Mouse (Mus musculus) forebrain, embryonic 15.5 days (tissue): Measurements from ENCODE around the gene Gucy2e. TPM values are rescaled to one million over a fixed set of nuclear protein-coding genes. Genes with fewer than 3 reads are reported as not detected.
A peak's percentile ranks its signal among the peaks of the same experiment; 100 is the strongest.

Experiments
- ATAC-seq: fragments of 200-750 bp; cut with Nextera tagmentation; replicated peaks from 2 replicates; pipeline ENCODE4 v1.8.0; 2017; ENCODE audit warnings: mild to moderate bottlenecking, moderate TSS enrichment, moderate library complexity
- H3K27ac ChIP-seq: fragments of 300-500 bp; sonication (generic); replicated peaks from 2 replicates; pipeline ENCODE4 v1.5.1; 2015; ENCODE audit warnings: mild to moderate bottlenecking, inconsistent platforms
- H3K27me3 ChIP-seq: fragments of 300-500 bp; sonication (generic); 2 replicates; pipeline ENCODE4 v1.6.1; 2015; ENCODE audit warnings: inconsistent platforms
- H3K36me3 ChIP-seq: fragments of 300-500 bp; sonication (generic); 2 replicates; pipeline ENCODE4 v1.6.1; 2015; ENCODE audit warnings: mild to moderate bottlenecking, inconsistent platforms
- H3K4me1 ChIP-seq: fragments of 300-500 bp; sonication (generic); 2 replicates; pipeline ENCODE4 v1.6.1; 2015; ENCODE audit warnings: inconsistent platforms
- H3K4me2 ChIP-seq: fragments of 300-500 bp; sonication (generic); replicated peaks from 2 replicates; pipeline ENCODE4 v1.6.1; 2015; ENCODE audit warnings: mild to moderate bottlenecking, inconsistent platforms
- H3K4me3 ChIP-seq: fragments of 300-500 bp; sonication (generic); 2 replicates; pipeline ENCODE4 v1.5.1; 2015; ENCODE audit warnings: mild to moderate bottlenecking, inconsistent platforms
- H3K9ac ChIP-seq: fragments of 300-500 bp; sonication (generic); replicated peaks from 2 replicates; pipeline ENCODE4 v1.6.1; 2015; ENCODE audit warnings: mild to moderate bottlenecking, inconsistent platforms
- H3K9me3 ChIP-seq: fragments of 300-500 bp; sonication (generic); 2 replicates; pipeline ENCODE4 v1.6.1; 2016; ENCODE audit warnings: inconsistent platforms
- WGBS: fragments of 180-500 bp; shearing (Covaris S2); methylation state at CpG from one replicate; pipeline ENCODE4 v1.1.7; 2015; ENCODE audit warnings: mixed read lengths; 5-methylcytosine and 5-hydroxymethylcytosine counted together
- polyA plus RNA-seq: library from polyadenylated mRNA; unstranded; fragments of >200 nt; fragmentation: Nextera tagmentation; extraction: Ambion mirVana; gene quantifications from 2 replicates; pipeline ENCODE4 v1.2.1, GENCODE M21; 2015

Gucy2e gene
- polyA plus RNA-seq, 1 experiment from 2014 or later: 0.52 TPM

DNA sequence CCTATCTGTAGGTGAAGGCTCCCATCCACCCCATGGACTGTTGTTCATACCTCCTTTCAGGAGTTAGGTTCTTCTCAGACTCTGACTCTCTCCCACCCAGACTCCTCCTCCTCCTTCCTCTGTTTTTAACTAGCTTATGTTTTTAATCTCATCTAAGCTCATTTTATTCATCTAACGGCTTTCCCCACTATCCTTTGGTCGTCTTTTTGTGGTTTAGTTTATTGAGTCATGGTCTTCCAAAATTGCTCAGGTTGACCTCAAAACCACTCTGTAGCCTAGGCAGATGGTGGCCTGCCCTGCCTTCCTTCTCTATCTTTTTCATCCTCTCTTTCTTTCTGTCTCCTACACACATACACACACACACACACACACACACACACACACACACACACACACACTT, 3.7 kb downstream of the Gucy2e start:
- peaks cover 20% of the 10 kb centered on the region for H3K27me3 ChIP-seq
- no peak for ATAC-seq
- H3K4me3 ChIP-seq: no peak overlapping the region
- H3K4me2 ChIP-seq: no peak overlapping the region
- no peak overlapping the region for H3K27ac ChIP-seq
- peaks cover 22% of the 10 kb centered on the region for H3K4me1 ChIP-seq
- 86% methylated on average over 2 of the region's 2 CpGs for WGBS
- H3K36me3 ChIP-seq: no peaks in the 10 kb centered on the region
- no peak overlapping the region for H3K9ac ChIP-seq
- no peaks in the 10 kb centered on the region for H3K9me3 ChIP-seq

DNA sequence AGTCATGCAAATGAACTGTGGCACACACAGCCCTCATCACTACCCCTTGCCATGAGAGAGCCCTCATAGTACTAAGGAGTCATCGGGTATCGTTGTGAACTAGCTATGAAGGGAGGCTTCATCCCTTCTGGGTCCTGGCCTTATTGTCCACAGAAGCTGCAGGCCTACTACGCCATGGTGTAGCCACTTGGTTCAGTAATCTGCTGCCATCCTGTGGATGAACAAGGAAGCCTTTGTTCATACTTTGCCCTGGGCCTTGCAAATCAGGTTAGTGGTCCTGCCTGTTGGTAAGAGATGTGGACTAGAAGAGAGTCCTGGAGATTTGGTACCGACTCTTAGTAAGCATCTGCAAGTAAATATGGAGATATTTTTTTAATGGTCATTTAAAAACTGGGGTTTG, 6.4 kb downstream of the Gucy2e start:
- H3K4me1 ChIP-seq: peaks cover 7% of the 10 kb centered on the region
- ATAC-seq: no peak
- 75% methylated on average over 4 of the region's 4 CpGs for WGBS
- no peaks in the 10 kb centered on the region for H3K36me3 ChIP-seq
- H3K9me3 ChIP-seq: no peaks in the 10 kb centered on the region
- no peak overlapping the region for H3K4me2 ChIP-seq
- H3K9ac ChIP-seq: no peak overlapping the region
- H3K27ac ChIP-seq: no peak overlapping the region
- H3K27me3 ChIP-seq: no peaks in the 10 kb centered on the region
- no peak overlapping the region for H3K4me3 ChIP-seq

DNA sequence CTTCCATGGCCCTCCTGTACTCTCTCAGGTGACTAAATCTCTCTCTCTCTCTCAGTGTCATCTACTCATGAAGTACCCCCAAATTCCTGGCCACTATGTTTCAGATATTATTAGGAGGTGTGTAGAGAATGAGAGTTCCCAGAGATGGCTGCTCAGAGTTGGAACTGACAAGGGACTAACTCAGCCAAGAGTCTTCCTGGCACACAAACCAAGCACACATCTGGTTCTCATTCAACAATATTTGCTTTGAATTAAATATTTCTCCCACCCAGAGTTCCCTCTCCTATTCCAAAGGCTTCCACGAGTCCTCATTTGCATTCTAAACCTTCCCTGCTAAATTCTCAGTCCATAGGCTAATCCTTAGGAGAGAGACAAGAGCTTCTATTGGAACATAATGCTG, 11.1 kb downstream of the Gucy2e start:
- H3K4me3 ChIP-seq: no peak overlapping the region
- no peak overlapping the region for H3K27ac ChIP-seq
- no peak overlapping the region for H3K4me2 ChIP-seq
- no peaks in the 10 kb centered on the region for H3K9me3 ChIP-seq
- no peaks in the 10 kb centered on the region for H3K27me3 ChIP-seq
- H3K4me1 ChIP-seq: no peaks in the 10 kb centered on the region
- H3K9ac ChIP-seq: no peak overlapping the region
- 48% methylated on average over 1 of the region's 1 CpGs for WGBS
- no peak for ATAC-seq
- H3K36me3 ChIP-seq: no peaks in the 10 kb centered on the region

DNA sequence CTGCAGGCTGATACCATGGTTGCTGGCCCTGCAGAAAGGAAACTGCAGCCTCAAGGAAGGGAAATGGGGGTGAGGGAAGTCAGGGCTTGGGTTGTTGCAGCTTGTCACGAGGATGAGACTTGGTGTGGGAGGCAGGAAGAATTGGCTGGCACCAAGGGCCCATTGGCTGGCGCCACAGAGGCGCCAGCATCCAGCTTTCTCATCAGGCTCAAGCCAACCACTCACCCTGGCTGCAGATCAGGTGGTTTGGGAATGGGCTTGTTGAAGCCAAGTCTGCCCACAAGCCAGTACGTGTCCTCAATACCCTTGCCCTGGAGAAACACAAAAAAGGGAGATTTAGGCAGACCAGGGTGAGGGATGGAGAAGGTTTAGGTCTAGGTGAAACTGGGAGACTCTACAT, 13.7 kb downstream of the Gucy2e start:
- Histone ChIP-seq H3K27me3 (no peaks in the 10 kb centered on the region), H3K9me3 (no peaks in the 10 kb centered on the region), H3K4me1 (no peaks in the 10 kb centered on the region), H3K4me3 (no peak overlapping the region), H3K27ac (no peak overlapping the region), H3K9ac (no peak overlapping the region), H3K4me2 (no peak overlapping the region), H3K36me3 (no peaks in the 10 kb centered on the region)
- ATAC-seq: no peak
- WGBS: 79% methylated on average over 4 of the region's 4 CpGs

DNA sequence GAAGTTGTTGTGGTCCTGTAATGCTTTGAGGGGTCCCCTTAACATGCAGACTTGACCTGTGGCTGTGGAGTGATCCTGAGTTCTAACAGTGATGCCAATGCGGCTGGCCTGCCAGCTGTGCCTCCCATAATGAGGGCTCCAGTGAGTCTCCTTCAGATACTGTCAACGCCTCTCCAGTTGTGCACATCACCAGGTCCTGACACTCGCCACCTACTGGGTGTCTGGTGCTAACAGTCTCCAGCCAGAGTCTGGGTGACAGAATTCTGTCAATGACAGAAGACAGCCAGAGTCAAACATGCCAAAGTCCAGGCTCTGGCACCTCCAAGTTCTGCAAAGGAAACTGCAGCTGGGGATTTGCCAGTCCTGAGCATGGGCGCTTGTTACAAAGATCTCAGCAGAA, 15.8 kb downstream of the Gucy2e start:
- Histone ChIP-seq H3K36me3 (no peaks in the 10 kb centered on the region), H3K4me3 (no peak overlapping the region)

DNA sequence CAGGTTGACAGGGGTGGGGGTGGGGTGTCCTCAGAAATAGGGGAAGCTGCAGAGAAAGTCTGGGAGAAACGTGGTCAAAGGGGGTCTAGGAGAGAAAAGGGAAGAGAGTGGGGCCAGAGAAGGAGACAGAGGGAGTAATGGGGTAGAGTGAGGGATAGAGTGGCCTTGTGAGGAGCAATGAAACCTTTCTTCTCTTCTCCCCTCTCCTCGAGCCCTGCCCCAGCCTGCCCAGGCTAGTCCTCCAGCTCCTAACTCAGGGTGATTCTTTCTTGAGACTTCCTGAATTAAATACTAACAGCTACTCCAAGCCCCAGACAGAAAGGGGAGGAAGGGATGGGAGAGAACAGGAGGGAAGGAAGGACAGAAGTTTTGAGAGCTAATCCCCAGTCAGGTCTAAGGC, 18.2 kb downstream of the Gucy2e start:
- H3K9me3 ChIP-seq: no peaks in the 10 kb centered on the region
- no peak overlapping the region for H3K4me3 ChIP-seq
- no peaks in the 10 kb centered on the region for H3K27me3 ChIP-seq
- H3K4me2 ChIP-seq: no peak overlapping the region
- no peak for ATAC-seq
- H3K9ac ChIP-seq: no peak overlapping the region
- WGBS: 63% methylated on average over 2 of the region's 2 CpGs
- no peaks in the 10 kb centered on the region for H3K4me1 ChIP-seq
- H3K36me3 ChIP-seq: no peaks in the 10 kb centered on the region
- H3K27ac ChIP-seq: no peak overlapping the region

More for the DNA sequence above, 15.8 kb downstream of the Gucy2e start:
- H3K4me2 ChIP-seq: no peak overlapping the region
- H3K9ac ChIP-seq: no peak overlapping the region
- H3K9me3 ChIP-seq: no peaks in the 10 kb centered on the region
- WGBS: 75% methylated on average over 4 of the region's 4 CpGs
- ATAC-seq: no peak
- H3K27me3 ChIP-seq: no peaks in the 10 kb centered on the region
- H3K4me1 ChIP-seq: no peaks in the 10 kb centered on the region
- no peak overlapping the region for H3K27ac ChIP-seq

DNA sequence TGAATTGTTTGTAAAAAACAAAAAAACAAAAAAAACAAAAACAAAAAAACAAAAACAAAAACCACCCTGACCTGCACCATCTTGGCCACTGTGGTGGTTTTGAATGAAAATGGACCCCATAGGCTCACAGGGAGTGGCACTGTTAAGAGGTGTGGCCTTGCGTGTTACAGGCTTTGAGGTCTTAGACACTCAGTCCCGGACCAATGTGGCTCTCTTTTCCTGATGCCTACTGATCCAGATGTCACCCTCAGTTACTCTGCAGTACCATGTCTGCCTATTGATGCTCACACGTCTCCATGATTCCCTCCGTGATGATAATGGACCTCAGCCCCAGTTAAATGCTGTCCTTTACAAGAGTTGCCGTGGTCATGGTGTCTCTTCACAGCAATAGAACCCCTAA, 19.4 kb downstream of the Gucy2e start:
- Histone ChIP-seq H3K4me3 (no peak overlapping the region), H3K4me2 (no peak overlapping the region), H3K27me3 (no peaks in the 10 kb centered on the region), H3K9me3 (no peaks in the 10 kb centered on the region), H3K27ac (no peak overlapping the region), H3K36me3 (no peaks in the 10 kb centered on the region), H3K4me1 (no peaks in the 10 kb centered on the region), H3K9ac (no peak overlapping the region)
- no peak for ATAC-seq
- WGBS: 89% methylated on average over 5 of the region's 5 CpGs

DNA sequence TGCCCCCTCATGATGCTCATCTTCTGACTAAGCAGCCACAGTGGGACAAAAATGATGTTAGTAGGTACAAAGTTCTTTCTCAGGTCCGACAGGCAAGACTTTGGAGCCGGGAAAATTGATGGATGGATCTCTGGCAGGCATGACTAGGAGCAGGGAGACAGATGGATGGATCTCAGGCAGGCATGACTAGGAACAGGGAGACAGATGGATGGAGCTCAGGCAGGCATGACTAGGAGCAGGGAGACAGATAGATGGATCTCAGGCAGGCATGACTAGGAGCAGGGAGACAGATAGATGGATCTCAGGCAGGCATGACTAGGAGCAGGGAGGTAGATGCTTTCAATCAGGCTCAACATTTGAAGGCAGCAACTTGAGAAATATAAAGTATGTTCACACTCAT, 25.4 kb downstream of the Gucy2e start:
- Histone ChIP-seq H3K27me3 (no peaks in the 10 kb centered on the region), H3K4me3 (peak overlapping the region; percentile 42), H3K4me1 (peaks cover 2% of the 10 kb centered on the region; the same call in 1 of the 2 replicates), H3K9me3 (no peaks in the 10 kb centered on the region), H3K36me3 (no peaks in the 10 kb centered on the region), H3K9ac (peak overlapping the region; percentile 49), H3K4me2 (peak overlapping the region; percentile 36), H3K27ac (peak overlapping the region; percentile 75)
- ATAC-seq: peak; percentile 67; the same call in 1 of the 2 replicates
- 24% methylated on average over 2 of the region's 2 CpGs for WGBS

DNA sequence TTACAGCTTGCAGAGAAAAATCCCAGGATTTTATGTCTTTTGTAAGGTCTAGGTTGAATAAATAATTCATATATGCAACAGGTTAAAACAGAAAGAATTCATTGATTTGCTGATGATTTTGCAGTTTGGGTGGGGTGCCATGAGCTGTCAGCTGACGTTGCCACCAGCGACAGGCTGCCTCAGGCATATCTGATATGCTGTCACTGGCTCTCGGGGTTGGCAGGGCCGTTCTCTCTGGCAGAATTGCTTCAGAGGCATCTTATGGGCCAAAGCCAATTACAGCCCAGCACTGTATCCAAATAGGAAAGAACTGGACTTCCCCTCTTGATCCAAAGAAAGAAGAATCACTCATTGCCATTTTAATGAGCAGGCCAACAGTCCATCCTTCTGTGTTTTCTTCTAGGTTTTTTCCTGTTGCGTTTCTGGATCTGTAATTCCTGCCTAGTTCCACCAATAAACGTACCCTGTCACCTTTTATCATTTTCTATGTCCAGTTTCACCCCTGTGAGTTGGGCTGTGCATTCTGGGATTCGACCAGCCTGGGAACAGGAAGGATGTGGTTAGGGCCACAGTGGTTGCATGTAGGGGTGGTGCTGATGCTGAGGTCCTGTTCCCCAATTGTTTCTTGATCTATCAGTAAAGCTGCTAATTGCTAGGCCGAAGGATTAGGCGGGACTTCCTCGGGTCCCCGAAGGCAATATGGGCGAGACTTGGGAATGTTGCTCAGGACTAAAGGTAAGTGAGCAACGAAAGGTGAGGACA, 34.2 kb downstream of the Gucy2e start:
- Histone ChIP-seq H3K4me3 (no peak overlapping the region), H3K9ac (no peak overlapping the region), H3K27ac (no peak overlapping the region), H3K27me3 (peaks cover 10% of the 10 kb centered on the region), H3K36me3 (no peaks in the 10 kb centered on the region), H3K9me3 (no peaks in the 10 kb centered on the region), H3K4me1 (peaks cover under 1% of the 10 kb centered on the region; the same call in 1 of the 2 replicates), H3K4me2 (no peak overlapping the region)
- WGBS: 81% methylated on average over 13 of the region's 13 CpGs
- ATAC-seq: no peak

DNA sequence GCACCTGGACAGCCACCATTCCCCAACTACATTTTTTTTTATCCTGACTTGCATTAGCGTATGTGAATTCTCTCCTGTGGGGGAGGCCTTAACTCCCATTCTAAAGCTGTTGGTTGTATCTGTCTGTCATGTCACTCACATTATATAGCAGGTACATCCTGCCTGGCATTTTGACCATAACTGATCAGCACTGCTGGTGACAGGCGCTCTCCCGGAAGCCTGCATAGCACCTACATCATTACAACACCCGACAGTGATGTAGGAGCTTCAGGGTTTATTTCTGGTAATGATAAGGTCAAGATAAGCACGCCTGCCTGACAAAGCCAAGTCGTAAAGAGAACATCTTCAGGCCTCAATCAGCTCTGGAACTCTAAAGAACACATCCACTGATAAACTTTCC, 36.6 kb downstream of the Gucy2e start:
- Histone ChIP-seq H3K27me3 (peaks cover 26% of the 10 kb centered on the region), H3K4me3 (no peak overlapping the region), H3K9ac (no peak overlapping the region), H3K4me1 (peaks cover 12% of the 10 kb centered on the region), H3K27ac (no peak overlapping the region), H3K4me2 (no peak overlapping the region), H3K9me3 (no peaks in the 10 kb centered on the region), H3K36me3 (no peaks in the 10 kb centered on the region)
- 83% methylated on average over 6 of the region's 6 CpGs for WGBS
- no peak for ATAC-seq

DNA sequence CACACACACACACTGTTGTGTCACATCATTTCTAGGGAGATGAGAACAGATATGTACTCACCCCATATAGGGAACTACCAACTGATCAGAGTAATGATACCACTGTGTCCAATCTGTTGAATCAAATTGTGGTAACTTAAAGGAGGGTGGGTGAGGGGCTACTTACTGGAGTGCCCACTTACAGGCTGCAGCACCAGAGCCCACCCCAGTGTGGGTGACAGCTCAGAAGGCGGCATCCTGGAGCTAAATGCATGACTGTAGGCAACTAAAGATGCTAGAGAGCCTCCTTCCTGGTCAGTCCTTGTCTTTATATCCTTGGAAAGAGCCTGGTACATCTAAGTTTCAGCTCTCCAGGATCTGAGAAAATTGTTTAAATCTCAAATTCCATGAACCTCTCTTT, 37.6 kb downstream of the Gucy2e start:
- Histone ChIP-seq H3K36me3 (no peaks in the 10 kb centered on the region), H3K4me2 (no peak overlapping the region), H3K4me3 (no peak overlapping the region), H3K27ac (no peak overlapping the region), H3K9me3 (no peaks in the 10 kb centered on the region), H3K27me3 (peaks cover 26% of the 10 kb centered on the region), H3K4me1 (peaks cover 12% of the 10 kb centered on the region), H3K9ac (no peak overlapping the region)
- 100% methylated on average over 1 of the region's 1 CpGs for WGBS
- ATAC-seq: no peak

DNA sequence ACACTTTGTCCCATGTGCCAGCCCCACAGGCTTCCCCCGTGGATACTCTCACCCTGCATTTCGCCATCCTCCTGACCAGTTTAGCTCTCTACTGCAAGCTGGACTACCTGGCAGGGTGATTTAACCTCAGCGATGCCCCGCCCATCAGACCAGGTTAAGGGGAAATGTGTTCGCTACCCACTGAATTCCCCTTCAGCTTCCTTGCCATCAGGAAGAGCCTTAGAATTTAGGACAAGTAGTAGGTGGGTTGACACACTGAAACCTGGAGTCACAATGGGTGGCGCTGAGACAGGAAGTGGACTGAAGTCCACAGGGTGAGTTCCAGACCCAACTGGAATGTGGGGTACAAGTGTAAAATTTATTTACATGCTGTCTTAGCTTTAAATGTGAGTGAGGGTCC, 39.1 kb downstream of the Gucy2e start, which contains the start of gene Alox8:
Alox8 (minus strand) TSS at position 101 of the 400 bp plus-strand sequence.
- no peak within 1 kb of the TSS for H3K27ac ChIP-seq
- 39% methylated on average over 6 of the region's 6 CpGs for WGBS
- no peaks in the 10 kb centered on the region for H3K9me3 ChIP-seq
- no peak for ATAC-seq
- H3K9ac ChIP-seq: peak within 1 kb of the TSS; percentile 31; the same call in 1 of the 2 replicates
- peak within 1 kb of the TSS; percentile 42 for H3K4me2 ChIP-seq
- H3K4me1 ChIP-seq: peaks cover 12% of the 10 kb centered on the region
- H3K4me3 ChIP-seq: peak within 1 kb of the TSS; percentile 20
- H3K27me3 ChIP-seq: peaks cover 30% of the 10 kb centered on the region
- no peaks in the 10 kb centered on the region for H3K36me3 ChIP-seq

DNA sequence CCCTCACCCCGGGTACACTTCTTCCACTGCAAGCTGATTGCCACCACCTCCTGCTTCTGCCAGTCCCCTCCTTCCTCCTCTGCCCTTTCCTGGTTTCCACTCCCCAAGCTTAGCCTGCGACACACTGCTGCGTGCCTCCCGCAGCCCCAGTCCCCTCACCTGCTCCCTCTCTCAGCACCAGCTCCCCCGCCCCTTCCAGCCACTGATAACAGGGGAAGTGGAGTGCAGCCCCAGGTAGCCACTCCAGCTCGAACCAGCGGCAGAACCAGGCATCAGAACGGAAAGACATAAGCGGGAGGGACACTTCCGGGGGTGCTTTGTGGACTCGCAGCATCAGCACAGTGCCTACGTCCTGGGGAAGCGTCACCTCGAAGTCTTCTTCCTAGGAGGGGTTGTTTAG, 39.6 kb downstream of the Gucy2e start:
- H3K9ac ChIP-seq: peak overlapping the region; percentile 31; the same call in 1 of the 2 replicates
- no peaks in the 10 kb centered on the region for H3K9me3 ChIP-seq
- no peak for ATAC-seq
- H3K4me1 ChIP-seq: peaks cover 12% of the 10 kb centered on the region
- H3K4me2 ChIP-seq: peak overlapping the region; percentile 42
- no peaks in the 10 kb centered on the region for H3K36me3 ChIP-seq
- H3K27ac ChIP-seq: no peak overlapping the region
- H3K27me3 ChIP-seq: peaks cover 30% of the 10 kb centered on the region
- under 1% methylated on average over 14 of the region's 14 CpGs for WGBS
- peak overlapping the region; percentile 20 for H3K4me3 ChIP-seq
